Mouse (Mus musculus) retina, postnatal 1 day (tissue): Measurements from ENCODE around the gene Nckap5.

Experiments used
- DNase-seq: peaks from one replicate; pipeline ENCODE4 v3.0.0-alpha.2; 2012

Gene Nckap5

DNA sequence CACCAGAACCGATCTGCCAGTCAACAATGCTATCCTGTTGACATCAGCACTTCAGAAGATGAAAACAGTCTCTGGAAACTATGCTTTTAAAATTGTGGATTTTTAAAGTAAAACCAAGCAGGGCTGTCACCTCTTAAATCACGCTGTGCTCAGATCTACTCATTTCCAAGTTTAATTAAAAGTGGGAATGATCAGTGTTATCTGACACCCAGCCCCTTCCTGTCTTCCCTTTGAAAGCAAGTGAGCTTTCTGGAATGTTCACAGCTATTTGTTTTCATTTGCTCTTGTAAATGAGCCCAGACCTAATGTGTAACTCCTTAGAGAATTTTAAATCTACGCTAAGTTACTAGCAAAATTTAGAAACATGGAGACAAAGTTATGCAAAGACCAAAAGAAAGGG is 491.3 kb downstream of the Nckap5 start:
- no peak for DNase-seq

DNA sequence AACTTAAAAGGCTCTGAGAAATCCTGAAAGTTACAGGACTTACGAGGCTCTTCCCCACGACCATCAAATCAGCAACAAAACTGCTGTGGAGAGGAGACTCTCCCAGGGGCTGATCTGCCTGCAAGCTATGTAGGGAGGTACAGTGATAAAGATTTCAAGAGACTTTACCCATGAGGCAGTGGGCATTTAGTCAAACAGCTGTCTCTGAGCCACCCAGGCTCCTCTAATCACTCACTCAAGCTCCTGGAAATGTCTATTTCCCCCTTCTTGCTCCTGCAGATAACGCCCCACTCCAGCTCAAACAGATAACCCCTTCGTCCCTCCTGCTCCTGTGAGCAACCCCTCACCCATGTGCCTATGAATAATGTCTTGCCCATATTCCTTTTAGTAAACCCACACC is 496.4 kb downstream of the Nckap5 start:
- no peak for DNase-seq

DNA sequence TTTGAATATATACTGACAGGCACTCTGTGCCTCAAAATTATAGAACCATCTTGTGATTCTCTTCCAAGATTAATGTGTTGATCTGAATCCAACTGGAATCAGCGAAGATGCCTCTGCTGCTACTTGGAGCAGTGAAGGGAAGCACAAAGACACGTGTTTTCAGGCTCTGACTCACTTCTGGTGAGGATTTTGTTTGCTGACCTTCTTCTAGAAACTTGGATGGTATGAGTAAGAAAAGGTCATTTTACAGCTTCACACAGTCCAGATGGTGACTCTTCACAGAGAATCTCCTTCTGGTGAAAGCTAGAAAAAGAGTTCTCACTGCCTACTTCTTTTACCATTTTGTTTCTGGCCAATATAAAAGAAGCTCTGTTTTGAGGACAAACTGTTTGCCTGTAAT is 498.6 kb downstream of the Nckap5 start:
- no peak for DNase-seq

DNA sequence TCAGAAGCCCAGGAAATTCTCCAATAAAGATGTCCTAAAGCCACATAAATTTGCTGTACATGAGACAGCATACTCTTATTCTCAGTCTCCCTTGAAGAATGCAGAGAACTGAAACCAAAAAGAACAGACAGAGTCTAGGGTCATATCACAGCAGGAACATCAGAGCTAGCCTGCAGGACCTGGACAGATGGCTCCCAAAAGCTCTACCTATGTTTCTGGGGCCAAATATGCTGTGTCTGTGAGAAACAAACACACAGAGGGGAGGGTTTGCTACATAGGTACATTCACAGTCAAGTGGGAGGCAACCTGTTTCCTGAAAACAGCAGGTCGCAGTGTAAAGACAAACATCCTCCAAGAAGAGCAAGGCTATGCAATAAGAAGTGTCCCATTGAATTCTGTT is 509.9 kb downstream of the Nckap5 start:
- no peak for DNase-seq

DNA sequence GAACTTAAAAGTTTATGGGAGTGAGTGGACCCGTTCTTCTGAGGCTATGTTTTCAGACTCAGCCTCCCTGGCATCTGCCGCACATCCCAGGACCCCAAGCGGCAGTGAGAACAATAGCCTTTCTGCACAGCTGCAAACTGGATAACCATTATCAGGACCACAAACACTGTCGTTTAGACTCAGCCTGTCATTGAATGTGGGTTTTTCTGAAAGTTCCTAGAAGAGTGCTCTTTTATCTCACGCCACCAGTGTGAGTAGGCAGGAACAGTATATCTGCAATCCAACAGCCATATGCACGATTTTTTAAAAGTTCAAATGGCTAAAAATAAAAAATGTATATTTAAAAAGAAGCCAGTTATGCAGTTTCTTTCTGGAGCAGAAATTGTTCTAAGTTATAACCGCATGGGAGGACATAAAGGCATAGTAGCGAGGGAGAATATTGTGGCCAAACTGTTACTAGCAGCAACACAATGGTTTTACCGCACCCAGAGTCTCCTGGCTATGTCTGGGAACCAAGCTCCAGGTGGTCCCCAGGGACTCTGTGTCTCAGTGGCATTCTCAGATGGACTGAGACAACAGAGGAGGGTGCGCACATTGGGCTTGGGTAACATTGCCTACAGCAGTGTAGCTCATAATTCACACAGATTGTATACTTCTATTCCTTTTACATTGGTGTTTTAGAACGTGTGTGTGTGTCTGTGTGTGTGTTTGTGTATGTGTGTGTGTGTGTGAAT is 512.6 kb downstream of the Nckap5 start:
- DNase-seq: peak; percentile 29

DNA sequence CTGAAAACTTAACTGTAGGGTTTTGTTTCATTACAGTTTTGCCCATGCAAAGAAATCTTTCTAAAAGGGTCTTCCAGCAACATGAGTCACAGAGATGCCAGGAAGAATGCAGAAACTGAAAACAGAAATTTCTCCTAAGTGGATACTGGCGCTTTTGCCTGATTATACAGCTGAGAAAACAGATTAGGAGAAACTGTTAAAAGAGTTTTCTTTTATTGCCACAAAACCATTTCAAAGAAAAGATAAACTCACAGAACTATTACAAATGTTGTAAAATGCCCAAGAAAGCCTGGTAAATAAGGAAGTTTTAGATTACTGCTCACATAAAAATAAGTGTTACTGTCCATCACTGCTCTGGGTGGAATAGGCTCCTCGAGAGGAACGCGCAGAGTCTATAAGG is 513.3 kb downstream of the Nckap5 start:
- no peak for DNase-seq

DNA sequence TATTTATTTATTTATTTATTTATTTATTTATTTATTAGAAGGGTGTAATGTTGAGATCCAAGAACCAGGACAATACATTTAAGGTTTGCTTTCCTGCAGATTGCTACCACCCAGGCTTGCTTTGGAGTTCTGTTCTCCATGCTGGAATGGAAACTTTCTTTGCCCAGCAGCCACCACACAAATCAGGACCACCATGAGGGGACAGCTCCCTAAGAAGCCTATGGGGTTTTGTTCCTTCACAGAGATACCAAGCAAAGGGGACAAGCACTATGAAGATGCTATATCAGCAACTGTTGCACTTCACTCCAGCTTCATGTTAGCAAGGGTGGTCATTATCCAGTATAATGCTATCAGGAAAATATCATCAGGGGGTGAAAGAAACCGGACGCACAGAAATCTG is 513.7 kb downstream of the Nckap5 start:
- DNase-seq: peak; percentile 27

DNA sequence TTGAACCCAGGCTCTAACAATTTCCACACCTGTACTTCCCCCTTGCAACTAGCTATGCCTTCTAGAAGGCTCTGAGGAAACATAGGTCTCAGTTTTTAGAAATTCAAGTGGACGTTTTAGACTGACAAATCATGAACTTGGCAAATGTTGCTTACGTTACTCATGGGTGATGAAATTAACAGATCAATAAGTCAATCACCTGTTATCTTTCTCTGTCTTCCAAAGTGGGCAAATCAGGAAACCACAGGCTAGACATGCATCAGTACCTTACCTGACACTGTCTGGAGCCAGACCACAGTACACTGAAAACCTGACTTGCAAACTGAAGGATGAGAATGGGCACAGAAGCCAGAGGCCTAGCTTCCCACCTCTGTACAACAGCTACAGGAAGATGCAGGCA is 529.5 kb downstream of the Nckap5 start:
- DNase-seq: no peak

DNA sequence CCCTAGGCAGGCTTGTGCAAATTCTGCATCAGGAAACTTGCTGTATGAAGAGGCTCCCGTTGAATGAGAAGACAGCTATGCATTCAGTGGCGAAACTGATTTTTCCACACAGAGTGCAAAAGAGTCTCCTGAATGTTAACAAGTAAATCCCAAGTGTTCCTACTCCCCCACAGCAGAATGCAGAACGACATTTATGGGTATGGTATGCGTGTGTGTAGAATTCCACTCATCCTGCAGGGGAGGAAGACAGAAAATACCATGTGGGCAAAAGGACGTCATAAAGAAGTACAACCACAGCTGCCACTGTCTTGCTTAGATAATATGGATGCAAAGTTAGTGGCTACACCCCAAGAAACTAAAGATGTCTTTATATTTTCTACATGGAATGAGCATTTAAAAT is 565.7 kb downstream of the Nckap5 start:
- no peak for DNase-seq

DNA sequence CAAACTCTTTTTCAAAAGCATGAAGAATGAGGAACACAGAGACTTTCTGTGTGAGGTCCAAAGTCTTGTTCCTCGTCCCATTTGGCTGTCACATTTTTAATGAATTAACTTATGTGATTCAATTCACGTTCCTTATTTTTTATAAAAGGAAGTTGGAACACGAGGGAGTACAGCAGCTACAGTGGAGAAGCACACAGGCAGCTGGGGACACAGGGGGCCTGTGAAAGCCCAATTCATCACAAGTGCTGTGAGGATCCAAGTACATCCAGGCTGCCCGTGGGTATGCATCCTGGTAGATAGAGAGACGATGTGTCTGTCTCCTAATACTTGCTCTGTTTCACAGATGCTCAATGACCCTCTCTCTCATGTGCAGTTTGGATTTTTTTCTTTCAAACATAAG is 576.2 kb downstream of the Nckap5 start:
- no peak for DNase-seq

DNA sequence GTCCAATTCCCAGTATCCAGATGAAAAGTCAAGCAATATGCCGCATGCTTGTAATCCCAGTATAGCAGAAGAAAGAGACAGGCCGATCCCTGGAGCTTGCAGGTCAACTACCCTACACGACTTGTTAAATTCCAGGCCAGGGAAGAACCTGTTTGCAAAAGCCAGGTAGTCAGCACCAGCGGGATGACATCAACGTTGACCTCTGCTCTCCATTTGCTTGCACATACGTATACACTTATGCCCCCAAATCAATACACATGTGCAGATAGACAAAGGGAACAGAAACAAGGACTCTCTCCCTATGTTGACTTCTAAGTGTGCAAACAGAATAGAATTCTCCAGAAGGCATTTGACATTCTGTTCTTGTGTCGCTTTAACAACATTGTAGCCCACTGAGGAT is 576.7 kb downstream of the Nckap5 start:
- DNase-seq: no peak

DNA sequence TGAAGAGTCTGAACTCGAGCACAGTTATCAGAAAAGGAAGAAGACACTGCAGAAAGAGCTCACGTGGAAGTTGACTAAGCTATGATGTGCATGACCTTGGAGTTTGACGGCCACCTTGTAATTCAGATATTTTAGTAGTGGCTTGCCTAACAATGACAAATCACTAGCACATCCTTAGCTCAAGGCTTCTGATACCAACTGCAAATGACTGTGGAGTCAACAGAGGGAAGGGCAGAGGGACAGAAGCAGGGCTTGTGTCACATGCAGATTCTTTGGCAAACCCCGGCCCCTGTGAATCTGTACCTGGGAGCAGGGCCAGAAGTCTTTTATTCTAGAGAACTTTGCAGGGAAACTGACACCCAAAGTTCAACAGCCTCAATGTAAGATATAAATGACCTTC is 597.4 kb downstream of the Nckap5 start:
- DNase-seq: no peak

DNA sequence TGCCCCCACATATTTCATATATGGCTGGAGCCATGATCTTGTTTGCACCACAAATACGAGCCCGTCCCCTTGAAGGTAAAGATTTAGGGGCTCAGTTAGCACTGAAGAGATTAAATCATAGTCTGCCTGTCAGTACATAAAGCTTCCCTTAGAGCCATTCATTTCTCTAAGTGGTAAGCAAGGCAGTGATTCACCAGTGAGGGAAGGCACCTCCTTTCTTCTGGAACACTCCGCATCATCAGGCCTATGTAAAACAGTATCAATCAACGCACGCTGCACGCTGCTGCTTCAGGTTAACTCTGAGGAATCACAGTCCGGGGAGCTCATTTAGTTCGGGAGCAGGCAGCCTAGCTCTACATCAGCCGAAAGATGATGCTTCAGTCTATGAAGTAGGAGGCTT is 599.4 kb downstream of the Nckap5 start:
- DNase-seq: no peak

DNA sequence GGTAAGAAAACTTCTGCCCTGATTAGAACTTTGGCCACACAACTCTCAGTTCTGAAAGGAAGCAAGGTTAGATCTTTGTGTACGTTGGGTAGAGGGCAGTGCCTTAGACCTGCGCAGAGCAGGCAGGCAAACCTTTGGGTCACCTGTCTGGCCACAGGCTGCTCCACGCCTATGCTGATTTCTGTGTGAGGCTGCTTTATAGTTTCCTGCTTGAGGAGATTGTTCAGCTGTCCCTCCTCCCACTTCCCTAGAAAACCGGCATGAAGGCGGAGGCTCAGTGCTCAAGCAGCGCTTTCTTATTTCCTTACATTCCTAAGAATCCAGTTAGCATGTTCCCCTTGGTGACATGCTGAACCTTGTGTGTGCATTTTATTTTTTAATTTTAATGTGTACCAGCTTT is 620.4 kb downstream of the Nckap5 start:
- DNase-seq: no peak

DNA sequence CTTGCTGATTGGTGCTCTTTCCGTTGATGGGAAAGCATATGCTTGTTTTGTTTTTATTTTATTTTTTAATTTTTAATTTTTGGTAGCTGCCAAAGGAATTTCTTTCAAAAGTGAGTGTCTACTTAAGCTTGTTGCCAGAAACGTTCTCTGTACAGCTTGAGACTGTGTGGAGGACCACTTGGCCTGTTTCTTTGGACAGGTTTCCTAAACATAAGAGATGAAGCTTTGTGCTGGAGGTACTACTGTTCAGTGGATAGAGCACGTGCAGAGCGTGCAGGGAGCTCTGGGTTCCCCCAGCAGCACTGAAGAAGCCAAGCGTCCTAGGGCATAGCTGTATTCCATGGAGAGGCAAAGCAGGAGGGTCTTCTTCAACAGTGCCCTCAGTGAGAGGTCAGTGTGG is 620.9 kb downstream of the Nckap5 start:
- no peak for DNase-seq

DNA sequence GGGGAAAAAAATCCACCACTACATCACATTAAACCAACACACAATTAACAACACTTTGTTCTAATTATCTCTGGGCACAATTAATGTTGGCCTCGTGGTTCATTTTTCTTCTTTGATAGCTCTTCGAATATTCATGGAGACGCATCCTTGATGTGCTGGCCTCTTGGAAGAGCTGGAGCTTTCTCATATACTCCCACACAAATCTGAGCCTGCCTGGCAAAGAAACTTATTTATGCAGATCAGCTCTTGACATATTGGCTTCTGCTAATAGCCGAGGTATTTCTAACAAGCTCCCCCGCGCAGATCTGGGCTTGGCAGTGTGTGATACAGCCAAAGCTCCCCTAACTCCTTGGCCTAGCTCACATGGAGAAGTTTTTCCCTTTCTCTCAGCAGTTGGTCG is 621.5 kb downstream of the Nckap5 start:
- no peak for DNase-seq

DNA sequence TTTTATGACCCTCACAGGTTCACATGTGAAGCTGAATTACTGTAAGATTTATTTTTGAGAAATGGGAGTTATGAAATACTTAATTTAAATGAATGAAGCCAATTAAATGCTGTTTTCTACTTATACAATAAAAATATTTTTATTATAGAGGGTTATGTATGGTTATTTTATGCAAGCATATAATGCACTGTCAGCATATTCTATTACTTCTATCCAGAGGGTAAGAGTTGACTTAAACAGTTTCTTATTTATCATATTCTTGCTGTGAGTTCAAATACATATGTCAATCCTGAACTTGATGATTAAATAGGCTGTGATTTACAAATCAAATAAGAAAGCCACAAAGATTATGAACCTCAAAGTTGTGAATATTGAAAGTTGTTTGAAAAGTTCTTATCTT is 633.7 kb downstream of the Nckap5 start:
- no peak for DNase-seq

DNA sequence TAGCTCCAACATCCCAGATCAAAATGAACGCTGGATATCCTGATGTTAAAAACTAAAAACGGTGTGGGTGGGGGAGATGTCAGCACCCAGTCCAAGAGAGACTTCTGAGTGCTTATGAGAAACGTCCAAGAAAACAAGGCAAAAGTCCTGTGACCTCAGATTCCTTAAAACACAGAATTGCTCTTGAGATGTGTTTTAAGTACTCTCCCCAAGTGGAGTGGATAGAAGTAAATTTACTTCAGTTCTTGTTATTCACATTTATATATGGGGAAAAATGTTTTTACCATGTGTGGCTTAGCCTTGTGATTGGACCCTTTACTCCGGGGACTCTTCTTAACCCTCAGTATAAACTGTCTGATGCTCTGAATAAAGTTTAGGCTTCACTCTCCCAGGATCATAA is 640.2 kb downstream of the Nckap5 start:
- no peak for DNase-seq

DNA sequence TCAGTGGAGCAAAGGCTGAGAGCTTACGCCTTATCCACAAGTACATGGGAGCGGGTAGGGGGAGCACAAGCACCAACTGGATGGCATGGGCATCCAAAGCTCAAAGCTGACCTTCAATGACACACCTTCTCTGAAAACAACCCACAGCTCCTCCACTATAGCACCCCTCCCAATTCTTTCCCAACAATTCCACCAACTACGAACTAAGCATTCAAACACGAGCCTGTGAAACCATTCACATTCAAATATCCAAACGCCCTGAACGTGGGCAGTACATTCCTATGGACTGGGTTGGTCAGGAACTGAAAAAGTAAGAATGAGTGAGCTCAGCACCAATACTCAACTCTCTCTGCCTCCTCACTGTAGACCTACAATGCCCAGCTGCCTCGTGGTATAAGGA is 646.8 kb downstream of the Nckap5 start:
- no peak for DNase-seq

DNA sequence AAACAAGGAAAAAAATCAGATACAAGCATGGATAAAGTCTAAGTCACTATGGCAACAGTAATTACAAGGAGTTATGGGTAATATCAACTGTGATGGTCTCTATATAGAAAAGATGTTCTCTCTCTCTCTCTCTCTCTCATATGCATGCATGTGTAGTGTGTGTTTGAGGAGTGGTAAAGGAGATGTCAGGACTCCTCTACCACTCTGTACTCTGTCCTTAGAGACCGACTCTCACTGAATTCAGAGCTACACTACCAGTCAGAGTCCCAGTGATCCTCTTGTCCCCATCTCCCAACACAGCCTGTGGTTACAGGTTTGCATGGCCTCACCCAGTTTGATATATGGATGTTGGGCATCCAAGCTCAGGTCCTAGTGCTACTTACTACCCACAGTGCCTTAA is 662.0 kb downstream of the Nckap5 start:
- DNase-seq: no peak

DNA sequence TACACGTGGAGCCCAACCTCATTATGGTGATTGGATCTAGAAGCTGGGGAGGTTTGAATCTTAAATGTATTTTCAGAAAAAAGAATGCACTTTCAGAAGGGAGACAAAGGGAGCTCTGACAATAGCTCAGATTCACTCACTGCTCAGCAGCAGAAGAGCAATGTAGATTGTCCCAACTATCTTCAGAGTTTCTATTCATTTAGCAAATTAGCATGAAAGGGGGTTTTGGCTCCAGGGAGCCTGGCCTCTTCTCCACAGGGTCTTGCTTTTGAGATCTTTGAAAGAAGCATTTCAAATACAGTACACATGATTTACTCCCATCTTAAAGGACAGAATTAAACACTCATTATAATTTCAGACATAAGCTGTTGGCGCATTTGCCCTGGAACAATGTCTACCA is 662.5 kb downstream of the Nckap5 start:
- DNase-seq: peak; percentile 49

DNA sequence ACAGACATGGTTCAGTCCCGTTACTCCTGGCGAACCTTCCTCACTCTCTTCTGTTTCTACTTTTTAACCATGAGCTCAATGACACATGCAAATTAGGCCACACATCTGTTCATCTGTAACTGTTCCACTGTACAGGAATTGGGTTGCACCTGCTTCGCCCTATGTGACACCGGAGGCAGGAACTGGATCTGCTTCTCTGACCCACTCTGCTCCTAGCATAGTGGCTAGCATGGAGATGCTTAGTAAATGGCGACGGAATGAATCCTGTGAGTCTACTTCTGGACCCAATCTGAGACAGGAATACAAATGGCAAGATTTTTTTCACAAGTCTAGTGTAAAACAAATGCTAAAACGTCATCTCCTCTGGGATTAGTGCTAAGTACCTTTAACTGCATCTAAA is 663.1 kb downstream of the Nckap5 start:
- DNase-seq: peak; percentile 50

DNA sequence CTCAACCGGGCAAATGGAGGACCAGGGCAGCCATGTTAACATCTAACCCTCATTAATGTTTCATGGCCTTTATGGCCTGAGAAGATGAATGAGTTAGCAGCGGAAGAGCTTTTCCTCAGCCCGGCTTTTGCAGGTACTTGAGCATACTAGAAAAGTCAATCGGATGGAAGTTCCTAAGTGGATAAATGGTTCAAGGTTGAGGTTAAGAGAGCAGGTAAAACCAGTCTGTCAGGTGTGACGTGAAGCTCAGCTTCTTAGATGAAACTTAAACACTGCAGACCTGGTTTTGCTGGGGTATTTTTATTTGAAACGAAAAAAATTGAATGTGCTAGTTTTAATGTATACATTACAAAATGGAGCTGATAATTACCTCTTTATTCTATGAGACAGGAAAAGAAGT is 671.3 kb downstream of the Nckap5 start:
- no peak for DNase-seq

DNA sequence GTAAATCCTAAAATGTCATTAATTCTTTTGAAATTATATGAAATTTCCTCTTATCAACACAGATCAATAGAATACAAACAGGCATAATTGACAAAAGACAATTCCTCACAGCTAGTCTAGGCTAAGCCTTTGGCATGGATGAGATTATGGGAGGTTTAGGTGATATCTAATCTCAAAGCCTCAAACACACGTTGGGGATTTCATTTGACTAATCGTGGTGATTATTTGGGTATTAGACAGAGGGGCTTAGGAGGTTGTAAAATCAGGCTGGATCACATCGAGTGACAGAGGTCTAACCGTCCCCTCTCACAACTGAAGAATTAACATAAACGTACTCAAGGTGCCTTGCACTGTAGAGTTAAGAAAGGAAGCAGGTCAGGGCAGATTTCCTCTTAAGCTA is 674.8 kb downstream of the Nckap5 start:
- peak; percentile 74 for DNase-seq

DNA sequence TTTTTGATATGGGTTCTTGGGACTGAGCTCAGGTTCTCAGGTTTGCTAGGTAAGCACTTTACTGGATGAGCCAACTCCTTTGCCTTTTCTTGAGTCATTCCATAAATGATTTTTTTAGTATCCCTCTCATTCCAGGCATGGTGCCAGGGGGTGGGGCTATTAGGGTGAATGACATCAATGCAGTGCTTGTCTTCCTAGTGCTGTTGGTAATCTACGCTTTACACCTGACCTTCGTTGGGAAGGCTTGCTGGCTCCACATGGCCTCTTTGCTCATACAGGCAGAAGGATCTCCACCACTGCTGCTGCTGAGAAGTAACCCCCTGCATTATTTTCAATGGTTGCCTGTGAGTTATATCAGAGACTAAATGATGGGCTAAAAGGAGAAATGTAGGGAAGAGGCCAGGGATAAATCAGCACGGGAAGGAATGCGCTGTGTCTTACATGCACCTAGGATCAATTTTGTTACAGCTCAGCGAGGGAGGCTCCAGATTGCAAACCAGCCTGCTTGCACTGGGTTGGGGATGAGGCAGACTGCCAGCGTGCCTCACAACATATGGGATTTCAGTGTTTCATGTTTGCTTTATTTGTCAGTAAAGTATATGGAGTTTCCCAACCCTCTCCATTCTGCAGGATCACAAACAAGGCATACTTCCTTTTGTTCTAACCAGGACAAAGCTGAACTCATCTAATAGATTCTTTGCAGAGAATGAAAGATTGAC is 676.9 kb downstream of the Nckap5 start:
- no peak for DNase-seq
